Mouse (Mus musculus) testis, postnatal 14 days (tissue): ENCODE data around the gene Mfsd13b.
A peak's percentile ranks its signal among the peaks of the same experiment; 100 is the strongest.
"Not testable (repeated sequence)": the region's sequence is repeated elsewhere in the genome, so short reads cannot be mapped to it uniquely, and the experiment has no call there.

Experiments used
- DNase-seq: peaks from one replicate; pipeline ENCODE4 v3.0.0; 2021; ENCODE audit warnings: low spot score

The Mfsd13b gene

DNA sequence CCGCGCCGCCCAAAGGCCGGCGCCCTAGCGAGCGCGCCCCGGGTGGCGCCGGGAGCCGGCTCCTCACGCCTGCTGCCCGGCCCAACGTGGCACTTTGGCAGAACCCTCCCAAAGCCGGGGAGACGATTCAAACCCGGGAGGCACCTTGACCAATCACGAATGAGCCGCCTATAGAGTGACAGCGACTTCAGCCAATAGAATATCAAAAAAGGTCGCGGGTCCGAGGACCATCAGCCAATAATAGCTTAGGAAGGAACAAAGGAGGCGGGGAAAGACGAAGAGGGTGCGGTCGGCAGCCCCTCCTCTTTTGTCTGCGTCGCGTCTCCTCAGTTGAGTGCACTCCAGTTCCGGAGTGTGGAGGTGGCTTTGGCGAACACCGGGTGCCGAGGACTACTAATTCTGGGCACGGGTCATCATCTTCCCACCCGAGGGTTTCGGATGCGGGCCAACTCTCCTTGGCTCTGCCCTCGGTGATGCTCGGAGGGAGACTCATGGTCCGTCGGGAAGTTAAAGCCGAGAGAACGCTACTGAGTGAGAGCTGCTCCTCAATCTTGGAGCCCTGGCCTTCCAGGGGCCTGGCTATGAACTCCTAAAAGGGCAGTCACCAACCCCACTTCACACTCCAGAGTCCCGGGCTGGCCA, at the start of gene Mfsd13b, which contains the start of gene Cdr2:
Gene Mfsd13b, plus strand, starts transcription at position 310 of the 642 bp plus-strand sequence.
Gene Cdr2, minus strand, starts transcription at position 113 of the 642 bp plus-strand sequence.
- peak; percentile 97 for DNase-seq

DNA sequence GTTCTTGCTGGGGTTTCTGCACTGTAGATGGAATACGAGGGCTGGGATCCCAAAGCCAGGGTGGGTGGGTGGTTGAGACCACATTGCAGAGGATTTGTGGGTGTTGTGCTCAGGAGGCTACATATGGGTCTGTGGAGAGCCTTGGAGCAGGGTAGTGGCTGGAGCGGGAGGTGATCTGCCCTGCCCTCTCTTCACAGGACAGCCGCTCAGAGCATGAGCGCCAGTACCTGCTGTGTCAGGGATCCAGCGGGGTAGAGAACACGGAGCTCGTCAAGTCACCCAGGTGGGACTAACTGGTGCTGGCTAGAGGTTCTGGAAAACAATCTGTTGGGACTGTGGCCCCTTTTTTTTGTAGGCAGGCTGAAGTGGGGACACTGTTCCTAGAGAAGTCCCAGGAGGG, 49.2 kb upstream of the Mfsd13b start:
- no peak for DNase-seq

DNA sequence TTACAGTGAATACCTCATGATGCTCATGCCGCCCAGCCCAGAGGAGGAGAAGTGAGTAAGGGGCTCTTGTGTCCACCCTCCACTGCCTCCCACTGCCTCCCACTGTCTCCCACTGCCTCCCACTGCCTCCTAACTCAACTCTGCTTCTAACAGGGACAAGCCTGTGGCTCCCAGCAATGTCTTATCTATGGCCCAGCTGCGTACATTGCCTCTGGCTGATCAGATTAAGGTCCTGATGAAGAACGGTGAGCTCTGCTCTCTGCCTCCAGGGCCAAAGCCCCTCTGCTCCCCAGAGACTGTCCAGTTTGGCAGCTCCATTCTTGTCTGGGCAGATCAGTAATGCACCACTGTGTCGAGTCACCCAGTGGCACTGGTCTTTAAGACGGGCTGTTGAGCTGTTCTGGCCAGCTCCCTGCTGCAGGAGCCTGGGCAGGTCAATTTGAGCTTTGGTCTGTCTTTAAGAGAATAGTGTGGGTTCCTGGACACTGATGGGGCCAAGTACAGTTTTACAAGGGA, 48.6 kb upstream of the Mfsd13b start:
- DNase-seq: no peak

DNA sequence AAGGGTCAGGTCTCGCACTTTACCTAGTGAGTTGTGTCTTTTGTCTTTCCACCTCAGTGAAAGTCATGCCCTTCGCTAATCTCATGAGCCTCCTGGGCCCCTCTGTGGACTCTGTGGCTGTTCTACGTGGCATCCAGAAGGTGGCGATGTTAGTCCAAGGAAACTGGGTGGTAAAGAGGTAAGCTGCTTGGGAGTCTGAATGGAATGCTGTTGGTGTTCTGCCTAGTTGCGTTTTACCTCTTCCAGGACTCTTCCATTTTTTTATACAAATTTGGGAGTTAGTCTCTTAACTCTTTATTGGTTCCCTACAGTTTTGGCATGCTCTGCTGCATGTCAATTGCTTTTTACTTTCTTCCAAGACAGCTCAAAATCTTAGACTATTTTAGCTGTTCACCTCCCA, 47.6 kb upstream of the Mfsd13b start:
- DNase-seq: no peak

DNA sequence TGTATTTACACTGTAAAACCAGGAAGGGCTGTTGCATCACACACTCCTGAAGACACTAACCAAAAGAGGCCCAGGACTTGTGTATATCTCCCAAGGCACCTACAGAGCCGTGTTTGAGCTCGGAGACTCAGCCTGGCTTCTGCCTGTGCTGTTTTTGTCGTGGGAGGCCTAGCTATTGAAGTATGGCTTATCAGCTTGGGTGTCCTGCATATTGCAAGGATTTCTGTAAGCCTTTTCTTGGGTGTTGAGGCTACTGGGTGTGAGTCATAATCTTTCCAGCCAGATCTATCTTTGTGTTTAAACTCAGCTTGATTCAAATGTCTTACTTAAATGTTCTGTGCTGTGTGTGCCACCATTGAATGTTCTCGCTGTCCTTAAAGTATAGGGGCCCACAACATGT, 45.8 kb upstream of the Mfsd13b start:
- DNase-seq: no peak

DNA sequence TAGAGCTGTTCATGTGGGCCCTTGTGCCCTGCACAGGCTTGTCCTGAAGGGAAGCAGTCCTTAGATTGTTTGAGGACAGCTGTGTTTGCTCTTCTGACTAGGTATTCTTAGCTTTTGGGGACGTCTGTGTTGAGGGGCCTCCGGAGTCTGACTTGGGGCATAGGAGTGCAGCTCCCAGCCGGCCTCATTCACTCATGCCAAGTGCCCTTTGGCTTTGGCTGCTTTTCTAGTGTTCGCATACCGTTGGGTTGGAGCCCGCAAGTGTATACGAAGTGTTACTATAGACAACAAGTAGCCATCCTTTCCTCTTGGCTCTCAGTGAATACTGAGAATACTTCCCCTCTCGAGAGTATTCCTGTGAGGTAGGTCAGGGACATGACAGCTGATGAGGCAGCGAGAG, 44.1 kb upstream of the Mfsd13b start:
- no peak for DNase-seq

DNA sequence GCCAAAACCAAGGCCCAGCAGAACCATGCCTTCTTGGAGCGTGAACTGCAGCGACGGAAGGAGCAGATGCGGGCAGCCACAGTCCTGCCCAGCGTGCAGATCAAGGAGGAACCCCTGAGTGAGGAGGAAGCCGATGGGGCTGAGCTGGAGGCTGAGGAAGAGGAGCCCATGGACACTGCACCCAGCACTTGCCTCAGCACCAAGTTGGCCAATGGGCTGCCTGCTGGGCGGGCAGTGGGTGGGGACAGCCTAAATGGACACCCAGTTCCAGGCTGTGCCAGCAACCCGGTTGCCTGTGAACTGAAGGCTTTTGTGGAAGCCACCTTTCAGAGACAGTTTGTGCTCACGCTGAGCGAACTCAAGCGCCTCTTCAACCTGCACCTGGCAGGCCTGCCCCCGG, 42.0 kb upstream of the Mfsd13b start:
- DNase-seq: no peak

DNA sequence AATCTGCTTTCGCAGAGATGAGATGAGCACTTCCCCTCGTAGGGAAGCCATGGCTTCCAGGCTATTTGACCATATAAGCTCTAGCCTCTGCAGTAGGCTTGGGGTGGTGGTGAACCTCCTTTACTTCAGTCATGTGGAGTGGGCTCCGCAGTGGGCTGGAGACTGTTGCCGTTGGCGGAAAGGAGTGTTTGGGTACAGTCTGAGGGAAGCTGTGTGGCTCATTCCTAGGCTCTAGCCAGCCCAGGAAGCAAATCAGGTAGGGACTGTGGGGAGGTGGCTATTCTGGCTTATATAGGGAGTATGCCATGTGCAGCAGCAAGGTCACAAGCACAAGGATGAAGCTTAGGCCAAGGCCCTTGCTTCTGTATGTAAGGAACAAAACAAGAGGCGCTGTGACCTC, 41.1 kb upstream of the Mfsd13b start:
- DNase-seq: no peak

DNA sequence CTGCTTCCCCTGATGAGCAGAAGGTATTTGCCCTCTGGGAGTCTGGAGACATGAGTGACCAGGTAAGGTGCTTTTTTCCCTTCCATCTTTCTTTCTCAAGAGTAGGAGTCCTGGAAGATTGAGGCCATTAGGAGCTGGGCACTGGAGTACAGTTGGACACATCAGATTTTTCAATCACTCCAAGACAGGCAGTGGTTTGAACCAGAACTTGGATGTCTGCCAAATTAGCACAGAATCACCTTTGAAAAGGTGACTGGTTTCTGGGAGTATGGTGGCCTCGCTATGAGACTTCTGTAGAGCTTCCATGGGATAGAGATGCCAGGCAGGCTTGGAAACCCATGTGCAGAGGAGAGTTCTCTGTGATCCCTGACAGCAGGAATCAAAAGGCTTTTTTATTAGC, 39.8 kb upstream of the Mfsd13b start:
- DNase-seq: no peak

DNA sequence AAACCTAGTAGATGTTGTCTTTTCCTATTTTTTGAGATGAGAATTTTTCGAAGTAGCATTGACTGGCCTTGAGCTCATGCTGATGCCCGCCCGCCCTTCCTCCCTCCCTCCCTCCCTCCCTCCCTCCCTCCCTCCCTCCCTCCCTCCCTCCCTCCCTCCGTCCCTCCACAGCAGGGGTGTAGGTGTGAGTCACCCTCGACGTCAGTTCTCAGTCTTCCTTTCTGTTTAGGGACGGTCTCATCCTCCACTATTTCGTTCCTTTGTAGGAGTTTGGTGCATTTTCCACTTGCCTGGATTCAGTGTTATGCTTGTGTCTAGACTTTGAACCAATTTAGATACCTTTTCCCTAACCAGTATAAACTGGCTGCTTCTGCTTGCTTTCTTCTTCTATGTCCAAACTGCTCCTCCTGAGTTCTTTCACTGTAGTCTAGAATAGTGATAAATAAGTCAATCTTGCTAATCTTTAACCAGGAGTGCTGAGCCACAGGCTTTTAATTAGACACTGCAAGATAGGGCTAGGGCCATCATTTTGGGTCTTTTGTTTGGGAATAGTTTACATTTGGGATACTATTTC, 38.3 kb upstream of the Mfsd13b start:
- no peak for DNase-seq

DNA sequence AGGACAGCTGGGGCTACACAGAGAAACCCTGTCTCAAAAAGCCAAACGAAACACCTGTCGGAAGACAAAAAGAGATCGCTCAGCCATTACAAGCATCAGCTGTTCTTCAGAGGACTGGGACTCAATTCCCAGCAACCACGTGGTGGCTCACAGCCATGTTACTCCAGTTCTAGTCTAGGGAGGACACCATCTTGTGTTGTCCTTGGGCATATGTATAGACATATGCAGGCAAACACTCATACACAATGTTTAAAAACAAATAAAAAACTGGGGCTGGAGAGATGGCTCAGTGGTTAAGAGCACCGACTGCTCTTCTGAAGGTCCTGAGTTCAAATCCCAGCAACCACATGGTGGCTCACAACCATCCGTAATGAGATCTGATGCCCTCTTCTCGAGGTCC, 28.7 kb upstream of the Mfsd13b start:
- DNase-seq: not testable (repeated sequence)

DNA sequence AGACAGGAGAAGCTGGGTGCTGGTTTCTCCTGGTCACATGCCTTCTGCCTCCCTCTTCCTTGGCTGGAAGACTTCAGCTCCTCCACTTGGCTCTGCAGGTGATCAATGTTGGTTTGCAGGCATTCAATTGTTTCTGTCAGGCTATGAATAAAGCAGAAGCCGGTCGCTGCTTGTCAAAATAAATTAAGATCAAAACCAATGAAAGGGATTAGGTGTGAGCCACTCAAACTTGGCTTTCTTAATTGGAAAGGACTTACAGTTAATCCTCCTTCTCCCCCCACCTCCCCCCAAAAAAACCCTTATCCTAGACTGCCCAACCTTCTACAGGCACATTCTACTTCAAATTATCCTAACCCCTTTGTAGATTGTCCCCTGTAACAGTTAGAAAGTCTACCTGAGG, 22.2 kb upstream of the Mfsd13b start:
- no peak for DNase-seq

DNA sequence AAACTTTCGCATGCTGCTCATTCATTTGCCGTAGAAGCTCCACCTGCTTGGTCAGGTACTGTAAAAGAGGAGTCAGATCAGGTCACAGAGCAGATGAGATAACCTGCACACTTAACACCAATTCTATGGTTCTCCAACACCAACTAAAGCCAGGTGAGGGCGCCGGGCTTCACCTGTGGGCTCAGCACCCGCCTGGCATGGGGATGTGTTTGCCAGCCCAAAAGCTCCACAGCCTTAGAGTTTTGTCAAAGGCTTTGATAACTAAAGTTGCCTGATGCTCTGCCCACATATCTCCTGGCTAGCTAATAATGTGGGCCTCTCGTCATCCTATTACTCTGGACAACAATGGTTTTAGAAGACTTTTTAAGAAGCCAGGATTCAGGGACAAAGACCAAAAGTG, 21.7 kb upstream of the Mfsd13b start:
- no peak for DNase-seq

DNA sequence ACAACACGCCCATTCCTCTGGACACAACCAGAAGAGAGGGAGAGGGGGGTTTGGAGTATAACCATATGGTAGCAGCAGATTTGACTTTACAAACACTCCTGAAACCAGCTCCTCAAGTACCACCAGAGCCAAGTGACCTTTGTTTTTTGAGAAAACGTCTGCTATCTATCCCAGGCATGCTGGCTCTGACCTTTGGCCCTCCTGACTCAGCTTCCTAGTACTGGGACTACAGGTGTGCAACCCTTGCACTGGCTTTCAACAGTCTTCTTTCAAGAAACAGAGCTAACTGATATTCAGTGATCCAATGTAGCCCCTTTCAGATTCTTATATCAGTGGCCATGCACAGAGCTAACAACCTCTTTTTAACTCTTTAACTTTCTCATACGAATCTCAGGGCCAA, 20.4 kb upstream of the Mfsd13b start:
- DNase-seq: no peak

DNA sequence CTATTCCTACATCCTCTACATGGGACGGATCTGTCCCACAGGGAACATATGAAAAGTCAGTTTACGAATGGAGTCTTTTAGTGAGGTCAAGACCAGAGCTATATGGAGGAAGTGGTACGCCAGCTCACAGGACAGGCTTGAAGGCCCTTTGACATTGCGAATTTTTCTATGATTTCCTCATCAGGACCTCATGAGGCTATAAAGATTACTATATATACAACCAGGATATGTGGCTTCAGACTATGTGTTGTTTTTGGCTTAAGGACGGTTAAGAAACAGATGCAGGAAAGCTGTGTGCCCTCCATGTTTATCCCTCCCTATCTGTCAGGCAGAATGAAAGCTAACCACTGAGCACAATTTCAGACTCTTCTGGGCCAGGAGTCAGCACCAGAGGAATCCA, 19.2 kb upstream of the Mfsd13b start:
- DNase-seq: no peak

DNA sequence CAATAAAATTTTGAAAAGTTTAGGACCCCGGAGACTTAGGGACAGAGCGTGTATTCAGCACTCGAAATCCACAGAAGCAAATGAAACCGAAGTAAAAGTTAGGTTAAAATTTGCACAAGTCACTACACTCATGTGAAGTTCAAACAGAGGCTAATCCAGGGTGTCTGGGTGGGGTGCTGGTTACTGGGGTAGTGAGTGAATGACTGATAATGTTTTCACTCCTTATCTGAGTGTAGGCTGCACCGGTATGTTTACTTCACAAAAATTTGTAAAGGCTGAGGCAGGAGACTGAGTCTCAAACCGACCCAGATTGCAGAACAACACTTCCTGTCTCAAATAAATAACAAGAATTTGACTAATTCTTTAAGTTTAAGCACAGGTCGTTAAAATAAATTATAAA, 13.1 kb upstream of the Mfsd13b start:
- DNase-seq: no peak

DNA sequence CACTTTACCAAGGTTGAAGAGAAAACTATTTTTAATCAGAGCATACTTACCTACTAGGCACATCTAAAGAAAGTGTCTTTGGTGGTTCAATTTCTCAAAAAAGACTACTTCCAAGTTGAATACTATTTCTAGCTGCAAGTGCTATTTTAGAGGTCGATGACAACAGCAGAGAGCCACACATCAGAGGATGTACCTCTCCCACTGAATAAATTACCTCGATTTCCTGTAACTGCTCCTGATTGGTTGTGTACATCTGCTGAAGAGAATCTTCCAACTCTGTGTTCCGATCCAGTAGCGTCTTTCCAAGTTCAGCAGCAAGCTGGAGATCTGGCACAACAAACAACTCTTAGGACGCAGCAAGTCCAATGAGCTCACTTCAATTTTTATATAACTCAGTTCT, 12.2 kb upstream of the Mfsd13b start:
- no peak for DNase-seq

DNA sequence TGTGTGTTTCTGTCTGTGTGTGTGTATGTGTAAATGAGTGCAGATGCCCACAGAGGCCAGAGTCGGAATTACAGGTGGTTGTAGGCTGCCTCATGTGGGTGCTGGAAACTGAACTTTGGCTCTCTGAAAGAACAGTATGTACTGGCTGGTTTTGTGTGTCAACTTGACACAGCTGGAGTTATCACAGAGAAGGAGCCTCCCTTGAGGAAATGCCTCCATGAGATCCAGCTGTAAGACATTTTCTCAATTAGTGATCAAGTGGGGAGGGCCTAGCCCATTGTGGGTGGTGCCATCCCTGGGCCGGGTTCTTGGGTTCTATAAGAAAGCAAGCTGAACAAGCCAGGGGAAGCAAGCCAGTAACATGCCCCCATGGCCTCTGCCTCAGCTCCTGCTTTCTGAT, 9.8 kb upstream of the Mfsd13b start:
- not testable (repeated sequence) for DNase-seq

DNA sequence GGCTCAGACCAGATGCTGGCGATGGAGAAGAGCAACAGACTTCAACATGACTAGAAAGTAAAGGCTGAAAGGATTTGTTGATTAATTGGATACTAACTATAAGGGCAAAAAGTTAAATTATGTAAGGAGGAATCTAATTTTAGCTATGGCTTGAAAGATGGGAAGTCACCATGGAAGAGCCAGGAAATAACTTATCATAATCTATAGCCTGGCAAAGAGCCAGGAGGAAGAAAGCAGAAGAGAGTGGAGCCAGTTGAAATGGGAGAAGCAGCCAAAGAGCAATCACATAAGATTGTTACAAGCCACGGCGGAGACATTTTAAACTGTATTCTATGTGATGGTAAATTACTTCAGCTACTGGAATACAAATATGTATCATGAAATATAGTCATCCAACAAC, 8.3 kb upstream of the Mfsd13b start:
- DNase-seq: no peak

DNA sequence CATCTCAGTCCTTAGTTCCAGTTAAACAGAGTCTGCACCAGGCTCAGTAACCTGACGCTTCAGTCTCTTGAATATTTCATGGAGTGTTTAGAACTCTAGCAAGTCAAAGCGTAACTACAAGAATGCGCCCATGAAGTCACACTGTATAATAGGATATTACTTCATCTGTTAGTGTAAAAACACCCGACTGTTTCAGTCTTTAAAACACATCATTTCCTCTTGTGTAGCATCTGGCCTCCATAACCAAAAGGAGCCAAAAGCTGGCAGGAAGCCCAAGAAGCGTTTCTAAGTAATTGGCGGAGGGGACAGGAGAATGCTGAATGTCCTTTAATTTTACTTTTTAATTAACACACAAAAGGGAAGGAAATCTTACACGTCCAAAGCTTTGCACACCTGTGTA, 5.2 kb upstream of the Mfsd13b start:
- DNase-seq: no peak

DNA sequence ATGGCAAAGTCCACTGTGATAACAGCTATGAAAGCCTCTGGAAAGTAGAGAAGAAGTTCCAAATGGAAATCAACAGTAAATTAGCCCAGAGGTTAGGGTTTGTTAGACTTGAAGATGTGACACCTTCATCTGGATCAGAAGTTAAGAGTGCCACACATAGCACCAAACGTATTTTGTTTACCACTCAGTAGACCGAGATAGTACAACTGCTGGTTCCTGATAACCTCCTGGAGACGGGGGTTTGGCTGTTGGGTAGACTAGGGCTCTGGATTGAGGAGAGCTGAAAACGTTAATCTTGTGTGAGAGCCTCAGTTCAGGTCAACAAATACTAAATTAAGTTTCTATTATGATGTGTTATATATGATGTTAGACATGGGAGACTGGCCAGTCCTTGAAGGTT, 2.3 kb upstream of the Mfsd13b start:
- DNase-seq: no peak

DNA sequence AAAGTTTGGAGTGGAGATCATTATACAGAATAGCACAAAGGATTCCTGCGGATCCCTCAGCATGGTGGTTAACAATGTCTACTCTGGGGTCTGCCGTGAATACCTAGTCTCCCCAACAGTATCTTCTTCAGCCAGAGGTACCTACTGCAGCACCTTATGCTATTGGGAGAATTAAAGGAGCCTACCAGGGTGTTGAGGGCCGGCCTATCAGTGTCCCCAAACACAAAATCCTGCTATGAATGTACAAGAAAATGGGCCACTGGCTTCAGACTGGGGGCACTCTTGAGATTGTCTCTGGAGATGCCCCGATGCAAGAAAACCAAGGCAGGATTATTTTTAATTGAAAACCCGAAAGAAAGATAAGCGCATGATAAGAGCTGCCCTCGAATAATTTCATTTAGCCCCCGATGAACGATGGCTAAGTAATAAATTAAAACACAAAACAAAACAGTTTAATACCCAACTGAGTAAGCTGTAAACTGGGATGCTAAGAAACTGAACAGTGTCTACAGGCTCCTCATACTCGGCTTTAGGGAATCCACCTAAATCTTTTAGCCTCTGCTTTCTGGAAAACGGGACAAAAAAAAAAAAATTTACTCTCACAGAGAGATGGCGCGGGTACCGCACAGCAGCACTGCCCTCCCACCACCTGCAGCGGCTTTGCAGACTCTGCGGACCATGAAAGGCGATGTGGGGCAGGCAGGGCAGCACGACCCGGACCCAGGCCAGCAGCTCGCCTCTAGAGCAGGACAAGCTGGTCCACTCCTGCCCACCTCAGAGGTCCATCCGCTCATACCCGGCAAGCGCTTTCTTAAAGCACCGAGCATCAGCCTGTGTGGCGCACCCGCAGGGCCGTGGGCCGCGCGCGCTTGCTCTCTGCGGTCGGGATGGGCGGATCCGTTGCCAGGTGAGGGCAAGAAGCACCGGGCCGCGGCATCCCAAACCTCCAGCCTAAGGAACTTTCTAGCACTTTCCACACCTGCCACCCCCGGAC, 1.1 kb upstream of the Mfsd13b start:
- peak; percentile 78 for DNase-seq

DNA sequence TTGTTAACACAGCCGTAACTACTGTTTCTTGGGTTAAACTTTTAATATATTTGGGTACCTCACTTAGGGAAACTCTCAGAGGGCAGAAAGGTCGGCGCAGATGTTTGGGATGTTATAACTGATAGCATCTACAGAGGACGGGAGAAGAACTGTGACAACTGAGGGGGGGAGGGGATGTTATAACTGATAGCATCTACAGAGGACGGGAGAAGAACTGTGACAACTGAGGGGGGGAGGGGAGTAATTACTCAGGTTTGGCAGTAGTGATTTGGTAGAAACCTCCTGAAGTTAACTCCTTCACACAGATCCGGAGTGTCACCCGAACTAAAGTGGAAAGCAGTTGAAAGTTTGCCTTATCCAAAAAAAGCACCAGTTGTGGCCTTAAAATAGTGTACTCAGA, 659 bp downstream of the Mfsd13b start:
- DNase-seq: no peak
